Mouse (Mus musculus) intestine, embryonic 14.5 days (tissue): ENCODE data around the gene Rab29. TPM values are rescaled to one million over a fixed set of nuclear protein-coding genes. Genes with fewer than 3 reads are reported as not detected.

Source experiments
- ATAC-seq: fragments of 200-750 bp; cut with Nextera tagmentation; replicated peaks from 2 replicates; pipeline ENCODE4 v1.8.0; 2017; ENCODE audit warnings: low read depth, moderate number of reproducible peaks, moderate TSS enrichment, moderate library complexity; ENCODE audit not compliant: low FRiP score, low TSS enrichment
- DNase-seq: peaks from one replicate; pipeline ENCODE4 v3.0.0-alpha.2; 2018; ENCODE audit warnings: low spot score
- H3K27ac ChIP-seq: fragments of 300-500 bp; sonication (generic); 2 replicates; pipeline ENCODE4 v1.5.1; 2014; ENCODE audit warnings: low read depth, mild to moderate bottlenecking, control low read depth
- H3K27me3 ChIP-seq: fragments of 300-500 bp; sonication (generic); replicated peaks from 2 replicates; pipeline ENCODE4 v1.6.1; 2014; ENCODE audit warnings: low read length, control low read depth; ENCODE audit not compliant: control insufficient read depth, insufficient read depth
- H3K36me3 ChIP-seq: fragments of 300-500 bp; sonication (generic); 2 replicates; pipeline ENCODE4 v1.6.1; 2014; ENCODE audit warnings: low read length, control low read depth; ENCODE audit not compliant: control insufficient read depth, insufficient read depth
- H3K4me1 ChIP-seq: fragments of 300-500 bp; sonication (generic); replicated peaks from 2 replicates; pipeline ENCODE4 v1.6.1; 2014; ENCODE audit warnings: low read length, control low read depth, mixed read lengths; ENCODE audit not compliant: control insufficient read depth, insufficient read depth
- H3K4me2 ChIP-seq: fragments of 300-500 bp; sonication (generic); 2 replicates; pipeline ENCODE4 v1.6.1; 2014; ENCODE audit warnings: low read length
- H3K4me3 ChIP-seq: fragments of 300-500 bp; sonication (generic); 2 replicates; pipeline ENCODE4 v1.5.1; 2014; ENCODE audit warnings: low read depth, low read length, control low read depth, mixed read lengths
- H3K9ac ChIP-seq: fragments of 300-500 bp; sonication (generic); 2 replicates; pipeline ENCODE4 v1.6.1; 2014; ENCODE audit warnings: mild to moderate bottlenecking, low read length
- H3K9me3 ChIP-seq: fragments of 300-500 bp; sonication (generic); 2 replicates; pipeline ENCODE4 v1.6.1; 2016; ENCODE audit warnings: low read length, control low read depth; ENCODE audit not compliant: control insufficient read depth
- WGBS: fragments of 180-500 bp; shearing (Covaris S2); extraction: QIAGEN DNeasy Blood & Tissue Kit; methylation state at CpG from one replicate; pipeline ENCODE4 v1.1.7; 2014; 5-methylcytosine and 5-hydroxymethylcytosine counted together
- polyA plus RNA-seq: library from polyadenylated mRNA; unstranded; fragments of >200 nt; fragmentation: Nextera tagmentation; extraction: Ambion mirVana; gene quantifications from 2 replicates; pipeline ENCODE4 v1.2.1, GENCODE M21; 2014

The Rab29 gene
- polyA plus RNA-seq, 1 experiment from 2014 or later, result 17.6 TPM

DNA sequence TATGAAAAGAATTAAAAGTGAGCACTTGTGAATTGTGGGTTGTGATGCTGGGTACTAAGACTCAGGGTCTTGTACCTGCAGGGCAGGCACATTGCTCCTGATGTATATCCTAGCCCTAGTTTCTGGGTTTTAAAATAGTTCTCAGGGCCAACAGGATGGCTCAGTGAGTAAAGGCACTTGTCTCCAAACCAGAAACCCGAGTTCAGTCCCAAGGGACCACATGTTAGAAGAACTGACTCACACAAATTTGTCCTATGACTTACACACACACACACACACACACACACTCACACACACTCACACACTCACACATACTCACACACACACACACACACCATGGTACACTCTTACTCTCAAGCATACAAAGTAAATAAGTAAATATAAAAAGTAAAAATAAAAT is 5.8 kb downstream of the Rab29 start:
- H3K4me1 ChIP-seq, result no peaks in the 10 kb centered on the region; the same call in 1 of the 2 replicates
- H3K9me3 ChIP-seq, result no peaks in the 10 kb centered on the region
- no peak overlapping the region for H3K4me3 ChIP-seq
- 78% methylated on average over 1 of the region's 1 CpGs for WGBS
- H3K36me3 ChIP-seq, result no peaks in the 10 kb centered on the region
- no peak for DNase-seq
- no peak for ATAC-seq
- no peak overlapping the region for H3K27ac ChIP-seq
- no peak overlapping the region for H3K9ac ChIP-seq
- H3K27me3 ChIP-seq, result no peaks in the 10 kb centered on the region
- H3K4me2 ChIP-seq, result no peak overlapping the region

DNA sequence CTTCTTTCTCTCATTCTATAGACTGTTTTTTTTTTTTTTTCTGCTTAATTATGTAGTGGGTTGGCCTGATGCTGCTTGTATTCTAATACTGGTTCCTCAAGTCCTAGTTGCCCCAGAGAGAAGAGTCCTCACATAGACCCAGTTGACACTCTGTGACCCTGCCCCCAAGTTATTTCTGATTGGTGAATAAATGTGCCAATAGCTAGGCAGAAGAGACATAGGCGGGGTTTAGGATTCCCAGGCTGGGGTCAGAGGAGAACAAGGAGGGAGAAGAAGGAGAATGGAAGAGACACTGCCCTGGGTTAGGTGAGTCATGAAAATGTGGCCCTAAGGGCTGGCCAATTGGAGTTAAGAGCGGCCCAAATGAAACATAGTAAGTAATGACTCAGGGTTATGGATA is 12.8 kb downstream of the Rab29 start:
- WGBS, result 76% methylated on average over 2 of the region's 2 CpGs
- DNase-seq (no peak), ATAC-seq (no peak)

DNA sequence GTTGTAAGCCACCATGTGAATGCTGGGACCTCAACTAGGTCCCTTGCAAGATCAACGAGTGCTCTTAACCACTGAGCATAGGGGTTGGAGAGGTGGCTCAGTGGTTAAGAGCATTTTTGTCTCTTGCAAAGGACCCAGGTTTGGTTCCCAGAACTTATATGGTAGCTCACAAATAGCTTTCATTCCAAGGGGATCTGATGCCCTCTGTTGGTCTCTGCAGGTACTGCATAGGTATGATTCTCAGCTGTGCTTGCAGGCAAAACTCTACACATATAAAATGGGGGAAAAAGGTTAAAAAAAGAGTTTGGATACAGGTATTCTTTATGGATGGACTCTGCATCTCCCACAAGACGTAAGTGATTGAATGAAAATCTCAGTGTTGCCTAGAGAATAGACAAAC is 15.8 kb downstream of the Rab29 start:
- no peak overlapping the region for H3K4me3 ChIP-seq
- H3K4me2 ChIP-seq, result no peak overlapping the region
- H3K9ac ChIP-seq, result no peak overlapping the region
- 50% methylated on average over 2 of the region's 2 CpGs for WGBS
- ATAC-seq (no peak), DNase-seq (no peak)
- H3K4me1 ChIP-seq, result no peaks in the 10 kb centered on the region
- H3K36me3 ChIP-seq, result no peaks in the 10 kb centered on the region
- H3K9me3 ChIP-seq, result no peaks in the 10 kb centered on the region
- no peaks in the 10 kb centered on the region for H3K27me3 ChIP-seq
- no peak overlapping the region for H3K27ac ChIP-seq

More for the DNA sequence above, 12.8 kb downstream of the Rab29 start:
- no peak overlapping the region for H3K27ac ChIP-seq
- no peak overlapping the region for H3K4me2 ChIP-seq
- H3K27me3 ChIP-seq, result no peaks in the 10 kb centered on the region
- no peaks in the 10 kb centered on the region for H3K9me3 ChIP-seq
- no peak overlapping the region for H3K4me3 ChIP-seq
- no peaks in the 10 kb centered on the region for H3K36me3 ChIP-seq
- H3K4me1 ChIP-seq, result no peaks in the 10 kb centered on the region
- H3K9ac ChIP-seq, result no peak overlapping the region

DNA sequence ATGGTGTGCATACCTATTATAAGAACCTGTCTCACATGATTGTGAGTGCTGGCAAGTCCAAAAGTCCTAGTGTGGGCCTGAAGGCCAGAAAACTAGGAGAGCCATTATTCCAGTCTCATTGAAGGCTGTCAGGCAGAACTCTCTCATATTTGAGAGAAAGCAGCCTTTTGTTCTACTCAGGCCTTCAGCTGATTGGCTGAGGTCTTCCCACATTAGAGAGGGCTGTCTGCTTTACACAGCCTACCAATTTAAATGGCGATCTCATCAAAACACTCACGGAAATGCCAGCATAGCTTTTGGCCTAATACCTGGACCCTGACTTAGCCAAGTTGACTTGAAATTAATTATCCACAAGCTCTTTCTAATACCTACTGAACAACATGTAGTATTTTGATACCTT is 19.1 kb downstream of the Rab29 start:
- 75% methylated on average over 2 of the region's 2 CpGs for WGBS
- DNase-seq (no peak), ATAC-seq (no peak)
- Histone ChIP-seq H3K9ac (no peak overlapping the region), H3K9me3 (no peaks in the 10 kb centered on the region), H3K36me3 (no peaks in the 10 kb centered on the region), H3K4me3 (no peak overlapping the region), H3K4me1 (no peaks in the 10 kb centered on the region), H3K27ac (no peak overlapping the region), H3K27me3 (no peaks in the 10 kb centered on the region), H3K4me2 (no peak overlapping the region)

DNA sequence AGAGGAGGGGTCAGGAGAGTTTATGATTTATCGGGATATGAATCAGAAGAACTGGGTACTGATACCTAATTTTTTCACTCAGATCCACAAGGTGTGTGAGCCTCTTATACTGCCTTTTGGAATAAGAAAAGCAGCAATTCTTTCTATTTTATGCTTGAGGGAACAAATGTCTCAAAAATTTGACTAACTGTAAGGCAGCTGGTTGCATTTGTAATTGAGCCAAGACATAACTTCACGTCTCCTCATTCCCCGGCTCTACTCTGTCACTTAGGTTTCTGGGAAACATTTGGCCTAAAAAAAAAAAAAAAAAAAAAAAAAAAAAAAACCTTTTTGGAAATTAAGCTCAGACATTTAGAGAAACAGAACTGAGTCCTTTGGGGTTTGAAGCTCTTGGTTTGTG is 19.6 kb downstream of the Rab29 start:
- no peaks in the 10 kb centered on the region for H3K4me1 ChIP-seq
- DNase-seq, result no peak
- no peak for ATAC-seq
- H3K36me3 ChIP-seq, result no peaks in the 10 kb centered on the region
- no peaks in the 10 kb centered on the region for H3K27me3 ChIP-seq
- no peak overlapping the region for H3K4me2 ChIP-seq
- no peak overlapping the region for H3K4me3 ChIP-seq
- no peak overlapping the region for H3K27ac ChIP-seq
- no peak overlapping the region for H3K9ac ChIP-seq
- no peaks in the 10 kb centered on the region for H3K9me3 ChIP-seq
- 77% methylated on average over 3 of the region's 3 CpGs for WGBS

DNA sequence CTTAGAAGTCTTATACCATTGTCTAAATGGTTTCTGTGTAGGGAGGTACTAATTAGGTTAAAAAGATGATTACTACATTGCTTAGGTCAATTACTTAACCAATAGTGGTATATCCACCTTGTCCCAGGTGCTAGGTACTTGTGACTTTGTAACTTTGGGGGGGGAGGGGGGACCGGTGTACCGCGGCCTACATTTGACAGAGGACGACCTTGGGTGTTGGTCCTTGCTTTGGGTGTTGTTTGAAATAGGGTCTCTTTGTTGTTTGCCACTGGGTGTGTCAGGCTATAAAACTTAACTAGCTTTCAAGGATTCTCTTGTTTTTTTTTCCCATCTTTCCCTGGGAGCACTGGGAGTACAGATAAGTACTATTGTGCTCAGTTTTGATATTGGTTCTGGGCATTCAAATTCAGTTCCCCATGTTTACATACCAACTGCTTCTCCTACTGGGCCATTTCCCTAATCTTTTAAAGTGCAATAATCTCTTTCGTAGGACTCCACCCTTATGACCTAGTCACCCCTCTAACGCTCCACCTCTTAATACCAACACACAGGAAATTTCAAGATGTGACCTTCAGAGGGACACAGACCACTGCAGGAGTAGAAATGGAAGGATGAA is 23.1 kb downstream of the Rab29 start:
- H3K27me3 ChIP-seq, result no peaks in the 10 kb centered on the region
- WGBS, result 45% methylated on average over 6 of the region's 6 CpGs
- H3K4me1 ChIP-seq, result no peaks in the 10 kb centered on the region
- H3K9me3 ChIP-seq, result no peaks in the 10 kb centered on the region
- H3K27ac ChIP-seq, result no peak overlapping the region
- H3K4me3 ChIP-seq, result no peak overlapping the region
- H3K4me2 ChIP-seq, result no peak overlapping the region
- no peak overlapping the region for H3K9ac ChIP-seq
- DNase-seq (no peak), ATAC-seq (no peak)
- H3K36me3 ChIP-seq, result no peaks in the 10 kb centered on the region

DNA sequence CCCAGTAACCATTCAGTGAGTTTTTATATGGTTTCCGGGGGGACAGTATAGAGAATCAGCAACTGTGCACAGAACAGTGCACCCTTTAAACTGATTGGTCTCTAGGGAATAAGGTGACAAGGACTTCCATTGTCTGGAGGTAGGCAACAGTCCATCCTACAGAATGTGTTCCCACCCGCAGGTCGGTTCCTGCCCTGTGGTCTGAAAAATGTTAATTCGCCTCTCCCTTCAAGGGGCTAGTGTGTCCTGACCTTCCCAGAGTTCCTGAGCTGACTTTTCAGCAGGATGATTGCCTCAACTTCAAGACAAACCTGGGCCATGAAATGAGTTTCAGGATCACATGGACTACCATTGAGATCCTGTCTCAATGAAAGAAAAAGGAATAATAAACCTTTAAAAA is 24.4 kb downstream of the Rab29 start:
- no peaks in the 10 kb centered on the region for H3K36me3 ChIP-seq
- 72% methylated on average over 4 of the region's 4 CpGs for WGBS
- no peak for DNase-seq
- H3K27me3 ChIP-seq, result no peaks in the 10 kb centered on the region
- no peak overlapping the region for H3K4me3 ChIP-seq
- ATAC-seq, result no peak
- H3K4me2 ChIP-seq, result no peak overlapping the region
- no peak overlapping the region for H3K9ac ChIP-seq
- no peak overlapping the region for H3K27ac ChIP-seq
- no peaks in the 10 kb centered on the region for H3K4me1 ChIP-seq
- no peaks in the 10 kb centered on the region for H3K9me3 ChIP-seq

DNA sequence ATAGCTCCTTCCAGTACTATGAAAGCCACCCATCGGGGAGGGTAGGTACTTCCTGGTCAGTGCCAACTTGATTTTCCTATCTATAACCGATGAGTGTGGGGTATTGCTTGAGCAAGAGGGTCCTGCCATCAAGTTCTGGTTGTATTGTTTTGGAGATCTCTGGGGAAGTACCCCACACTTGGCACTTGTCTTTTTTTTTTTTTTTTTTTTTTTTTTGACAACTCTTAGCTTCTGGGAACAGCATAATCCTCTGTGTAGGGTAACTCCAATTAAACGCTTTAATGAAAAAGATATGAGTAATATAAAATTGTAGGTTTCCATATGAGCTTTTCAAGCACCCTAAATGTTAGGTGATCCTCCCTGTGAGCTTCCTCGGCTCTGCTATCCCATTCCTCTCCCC is 35.7 kb downstream of the Rab29 start:
- H3K4me3 ChIP-seq, result no peak overlapping the region
- no peaks in the 10 kb centered on the region for H3K27me3 ChIP-seq
- H3K4me1 ChIP-seq, result no peaks in the 10 kb centered on the region
- H3K9ac ChIP-seq, result no peak overlapping the region
- DNase-seq, result no peak
- H3K9me3 ChIP-seq, result no peaks in the 10 kb centered on the region
- no peaks in the 10 kb centered on the region for H3K36me3 ChIP-seq
- no peak for ATAC-seq
- H3K4me2 ChIP-seq, result no peak overlapping the region
- 90% methylated on average over 4 of the region's 4 CpGs for WGBS
- H3K27ac ChIP-seq, result no peak overlapping the region

DNA sequence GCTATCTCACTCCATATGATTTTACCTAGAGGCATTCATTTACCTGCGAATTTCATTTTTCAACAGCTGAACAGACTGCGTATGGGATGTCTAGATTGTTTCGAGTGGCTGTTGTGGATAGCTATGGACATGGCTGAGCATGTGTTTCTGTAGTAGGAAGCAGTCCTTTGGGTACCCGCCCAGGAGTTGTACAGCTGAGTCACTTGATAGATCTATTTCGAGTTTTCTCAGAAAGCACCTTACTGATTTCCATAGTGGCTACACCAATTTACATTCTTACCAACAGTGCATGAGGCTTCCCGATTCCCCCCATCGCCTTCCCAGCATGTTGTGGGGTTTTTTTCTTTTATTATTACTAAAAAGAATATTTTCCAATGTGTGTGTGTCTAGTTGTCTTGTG is 36.2 kb downstream of the Rab29 start:
- WGBS, result 89% methylated on average over 7 of the region's 7 CpGs
- ATAC-seq, result no peak

More for the DNA sequence above, 36.2 kb downstream of the Rab29 start:
- Histone ChIP-seq H3K36me3 (no peaks in the 10 kb centered on the region), H3K4me3 (no peak overlapping the region), H3K27ac (no peak overlapping the region), H3K4me2 (no peak overlapping the region), H3K9ac (no peak overlapping the region), H3K9me3 (no peaks in the 10 kb centered on the region), H3K4me1 (no peaks in the 10 kb centered on the region), H3K27me3 (no peaks in the 10 kb centered on the region)
- no peak for DNase-seq
